Mouse (Mus musculus) small intestine, adult 2 months (tissue): Measurements from ENCODE around the gene Thbs4.

Experiments
- CTCF ChIP-seq: fragments of 200-500 bp; IDR thresholded peaks from 2 replicates; pipeline ENCODE4 v1.5.1; 2012; ENCODE audit warnings: low read depth, mild to moderate bottlenecking, control low read depth, inconsistent platforms, low read length, moderate library complexity, mixed read lengths; ENCODE audit not compliant: insufficient replicate concordance, insufficient read length; ENCODE audit errors: extremely low read depth
- POLR2A ChIP-seq: fragments of 200-500 bp; IDR thresholded peaks from 2 replicates; pipeline ENCODE4 v1.6.1; 2012; ENCODE audit warnings: low read depth, mild to moderate bottlenecking, control low read depth, inconsistent platforms, low read length, moderate library complexity

DNA sequence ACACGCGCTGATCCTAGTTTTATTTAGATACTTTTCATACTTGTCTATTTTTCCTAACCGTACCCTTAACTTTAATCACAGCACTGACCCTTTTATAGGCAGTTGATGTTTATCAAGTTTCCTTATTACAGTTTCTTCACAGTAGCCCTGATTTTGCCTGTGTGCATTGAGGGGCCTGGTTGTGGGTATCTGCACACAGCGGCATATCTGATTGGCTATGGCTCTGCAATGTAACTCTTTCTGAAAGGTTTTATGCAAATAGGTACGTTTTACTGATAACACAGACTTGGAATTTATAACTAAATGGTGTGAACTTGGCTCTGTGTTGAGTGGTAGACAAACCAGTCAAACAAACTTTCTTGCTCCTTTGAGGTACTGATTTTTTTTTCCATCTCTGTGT, 23.1 kb downstream of the Thbs4 start:
- no peak for TF ChIP-seq CTCF
- TF ChIP-seq POLR2A: no peak
